Comparison of ENCODE assay signal across 27 mouse cellular contexts in the genomic region with DNA sequence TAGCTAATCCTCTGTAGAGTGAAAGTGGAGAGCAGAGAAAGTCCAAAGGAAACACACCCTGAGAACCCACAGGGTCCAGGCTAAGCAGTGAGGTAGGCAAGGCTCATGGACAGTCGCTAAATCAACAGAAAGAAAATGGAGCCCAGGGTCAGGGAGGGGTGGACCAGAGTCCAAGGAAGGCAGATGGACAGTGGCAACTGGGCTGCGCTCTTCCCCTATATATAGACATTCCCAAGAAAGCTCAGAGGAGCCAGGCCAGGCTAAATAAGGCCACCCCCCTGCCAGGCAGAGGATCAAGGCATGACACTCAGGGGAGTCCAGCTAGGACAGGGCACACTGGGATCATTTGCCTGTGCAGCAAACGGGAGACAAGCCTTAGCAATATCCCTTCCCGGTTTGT. TPM values are rescaled to one million over a fixed set of nuclear protein-coding genes. Genes with fewer than 3 reads are reported as not detected.
DNase-seq lines count a peak whose midpoint lies in the region.
"Had no signal": no experiment of that assay in that cellular context is flagged by ENCODE, and none has a peak within 500 bp of the region (broad histone marks: within the 10 kb centered on the region; RNA-seq: fewer than 3 reads in every experiment).

No protein-coding gene starts in this region.

- no peak overlapping the region for H3K27ac ChIP-seq in heart, embryonic 10.5 days
- H3K27ac ChIP-seq: embryonic facial prominence, embryonic 12.5 days; forebrain, embryonic 12.5 days; forebrain, embryonic 15.5 days; heart, embryonic 15.5 days; hindbrain, embryonic 14.5 days; hindbrain, postnatal 0 days had no signal

- H3K36me3 ChIP-seq in heart, embryonic 10.5 days, result no peaks in the 10 kb centered on the region
- H3K36me3 ChIP-seq: embryonic facial prominence, embryonic 12.5 days; forebrain, embryonic 12.5 days; forebrain, embryonic 15.5 days; heart, embryonic 12.5 days; heart, embryonic 15.5 days had no signal

- H3K27me3 ChIP-seq in heart, embryonic 10.5 days (ENCODE audit: insufficient read depth, poor library complexity, severe bottlenecking), result peaks cover 16% of the 10 kb centered on the region
- H3K27me3 ChIP-seq: forebrain, embryonic 15.5 days; Patski had no signal

- DNase-seq in cerebellum, adult 11-12 months, result peak; percentile 18
- DNase-seq in cerebellum, adult 11 months, result no peak
- peak; percentile 73 for DNase-seq in heart, embryonic 10.5 days (ENCODE audit: low spot score)
- no peak for DNase-seq in heart, postnatal 4 days
- peak; percentile 82 for DNase-seq in gastrocnemius, postnatal 25 days
- DNase-seq in yolk sac, embryonic 10.5 days (ENCODE audit: low spot score), result peak; percentile 64
- DNase-seq in neural tube, embryonic 10.5 days (ENCODE audit: extremely low spot score, low spot score), result no peak
- DNase-seq in T-cell, adult 2 months (ENCODE audit: low spot score), result no peak
- DNase-seq: adrenal gland, adult 2 months; adrenal gland, postnatal 14 days; cerebellum, adult 18-20 months; cerebellum, adult 9-10 months; cerebellum, postnatal 14 days; heart, adult 11 months; heart, postnatal 10 days; heart, postnatal 36 days; kidney, adult 18-20 months had no signal

- WGBS in heart, embryonic 10.5 days, result 51% methylated on average over 4 of the region's 4 CpGs

- H3K9me3 ChIP-seq in heart, embryonic 10.5 days, result no peaks in the 10 kb centered on the region
- H3K9me3 ChIP-seq: embryonic facial prominence, embryonic 12.5 days; forebrain, embryonic 12.5 days; forebrain, embryonic 15.5 days; heart, embryonic 12.5 days; heart, embryonic 15.5 days had no signal

- peaks cover 17% of the 10 kb centered on the region for H3K4me1 ChIP-seq in heart, embryonic 10.5 days

- H3K4me3 ChIP-seq in heart, embryonic 10.5 days, result no peak overlapping the region
- H3K4me3 ChIP-seq: embryonic facial prominence, embryonic 12.5 days; erythroblast, embryonic 14.5 days; forebrain, embryonic 12.5 days; forebrain, embryonic 15.5 days; heart, embryonic 12.5 days; heart, embryonic 15.5 days had no signal

RNA-seq across cellular contexts. Expression of a gene that starts 2.1 kb away (rescaled TPM):
- polyA plus RNA-seq in heart, embryonic 10.5 days (2016; fragmentation: Nextera tagmentation; extraction: Ambion mirVana), result 0.67 TPM in 1 of 2 replicates, not detected in the other
- 10 to 100 TPM in 1 of 2 experiments, not detected in 1; 10.8 TPM for total RNA-seq in heart, postnatal 4 days (2021)
- over 10,000 TPM; 15,847 to 16,724 TPM for total RNA-seq in gastrocnemius, postnatal 25 days (2021)
- total RNA-seq: adrenal gland, adult 2 months; heart, postnatal 36 days; hindbrain, postnatal 0 days had no signal
- polyA plus RNA-seq: adrenal gland, adult 2 months; erythroblast, embryonic 14.5 days; inflammation-experienced regulatory T-cells, adult 6 months had no signal

RNA-seq across cellular contexts. Expression of a gene that starts 3.7 kb away (rescaled TPM):
- polyA plus RNA-seq in heart, embryonic 10.5 days (2016; fragmentation: Nextera tagmentation; extraction: Ambion mirVana), result 19.1 and 29.5 TPM in 2 replicates
- 10 to 100 TPM; 22.9 to 24.1 TPM for total RNA-seq in heart, postnatal 4 days (2021)
- total RNA-seq in gastrocnemius, postnatal 25 days (2021), result 10 to 100 TPM; 19.3 to 19.8 TPM

RNA-seq across cellular contexts. Expression of a gene that starts 12.2 kb away (rescaled TPM):
- polyA plus RNA-seq in heart, embryonic 10.5 days (2016; fragmentation: Nextera tagmentation; extraction: Ambion mirVana), result 496 and 550 TPM in 2 replicates
- 100 to 1,000 TPM; 130 to 144 TPM for total RNA-seq in heart, postnatal 4 days (2021)
- 1 to 10 TPM; 1.2 to 1.7 TPM for total RNA-seq in gastrocnemius, postnatal 25 days (2021)

RNA-seq across cellular contexts. Expression of a gene that starts 22.8 kb away (rescaled TPM):
- polyA plus RNA-seq in heart, embryonic 10.5 days (2016; fragmentation: Nextera tagmentation; extraction: Ambion mirVana), result 17.8 and 21.5 TPM in 2 replicates
- total RNA-seq in heart, postnatal 4 days (2021), result 10 to 100 TPM; 13.1 to 13.5 TPM
- 1 to 10 TPM; 8.0 to 9.1 TPM for total RNA-seq in gastrocnemius, postnatal 25 days (2021)

RNA-seq across cellular contexts. Expression of a gene that starts 23.0 kb away (rescaled TPM):
- polyA plus RNA-seq in heart, embryonic 10.5 days (2016; fragmentation: Nextera tagmentation; extraction: Ambion mirVana), result 7.7 and 9.7 TPM in 2 replicates
- total RNA-seq in heart, postnatal 4 days (2021), result 1 to 10 TPM; 1.8 to 2.3 TPM
- total RNA-seq in gastrocnemius, postnatal 25 days (2021), result 1 to 10 TPM; 1.4 TPM

Comparison
In these comparisons a context has a peak if more than half of its experiments do, and no peak if none do; other contexts are left out.
1. DNase-seq: peak in cerebellum, adult 11-12 months (single experiment), heart, embryonic 10.5 days (single experiment), gastrocnemius, postnatal 25 days (single experiment) and yolk sac, embryonic 10.5 days (single experiment); none in cerebellum, adult 11 months (single experiment), heart, postnatal 4 days (single experiment), neural tube, embryonic 10.5 days (single experiment) and T-cell, adult 2 months (single experiment).
2. RNA of a gene that starts 2.1 kb away (total RNA-seq): 15,847 to 16,724 TPM in gastrocnemius, postnatal 25 days; 10.8 TPM in heart, postnatal 4 days; every median in the first group is over 1,000 times any median in the second.
3. RNA of a gene that starts 12.2 kb away (total RNA-seq): 130 to 144 TPM in heart, postnatal 4 days; 1.2 to 1.7 TPM in gastrocnemius, postnatal 25 days; every median in the first group is over 10 times any median in the second.